Mouse (Mus musculus): ENCODE results near the gene Adarb1. TPM values are rescaled to one million over a fixed set of nuclear protein-coding genes. Genes with fewer than 3 reads are reported as not detected.
A peak's percentile ranks its signal among the peaks of the same experiment; 100 is the strongest.

The Adarb1 gene
- polyA plus RNA-seq, 1 experiment from 2014 or later = 1.1 TPM

GRCm38 (mm10) chr10:77251223-77251783 is 166.8 kb downstream of the Adarb1 start:
- peaks cover 21% of the 10 kb centered on the region for H3K4me1 ChIP-seq (ENCODE audit: control insufficient read depth, low read depth, low read length)
- peak overlapping the region; percentile 25; the same call in 1 of the 2 replicates for H3K4me2 ChIP-seq (ENCODE audit: low read depth, low read length)
- no peak overlapping the region for H3K9ac ChIP-seq (ENCODE audit: low read depth, low read length)
- peak; percentile 25; the same call in 1 of the 2 replicates for ATAC-seq (ENCODE audit: low read depth)
- no peaks in the 10 kb centered on the region for H3K9me3 ChIP-seq (replicated peaks; ENCODE audit: control insufficient read depth, low read length)
- no peaks in the 10 kb centered on the region; the same call in 1 of the 2 replicates for H3K27me3 ChIP-seq (ENCODE audit: control insufficient read depth, insufficient read depth, low read depth, low read length)
- no peak overlapping the region for H3K4me3 ChIP-seq (ENCODE audit: low read depth, low read length)
- no peaks in the 10 kb centered on the region for H3K36me3 ChIP-seq (ENCODE audit: control insufficient read depth, insufficient read depth)
- WGBS (ENCODE audit: insufficient replicate concordance) = 56% methylated on average over 18 of the region's 18 CpGs
- H3K27ac ChIP-seq (ENCODE audit: low read length) = no peak overlapping the region

DNA sequence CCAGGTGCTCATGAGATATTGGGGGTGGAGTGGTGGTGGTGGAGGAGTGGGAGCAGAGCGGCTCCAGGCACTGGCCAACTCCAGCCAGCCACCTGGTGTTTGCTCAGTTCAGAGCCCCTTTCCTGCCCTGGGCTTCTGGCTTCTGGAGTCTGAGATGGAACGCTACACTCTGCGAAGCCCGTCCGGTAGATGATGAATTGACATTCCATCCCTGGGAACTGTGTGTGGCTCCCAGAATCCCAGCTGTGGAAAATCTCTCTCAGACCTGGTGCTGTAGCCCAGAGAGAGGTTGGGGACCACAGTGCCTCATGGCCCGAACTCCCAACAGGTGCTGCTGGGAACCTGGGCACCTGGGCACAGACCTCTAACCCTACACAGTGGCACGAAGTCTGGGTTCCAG is 170.4 kb downstream of the Adarb1 start:
- no peak overlapping the region for H3K27ac ChIP-seq (ENCODE audit: low read length)
- no peak overlapping the region for H3K9ac ChIP-seq (ENCODE audit: low read depth, low read length)
- 81% methylated on average over 7 of the region's 7 CpGs for WGBS (ENCODE audit: insufficient replicate concordance)
- no peak overlapping the region for H3K4me2 ChIP-seq (ENCODE audit: low read depth, low read length)
- H3K4me1 ChIP-seq (ENCODE audit: control insufficient read depth, low read depth, low read length) = peaks cover 20% of the 10 kb centered on the region
- H3K9me3 ChIP-seq (replicated peaks; ENCODE audit: control insufficient read depth, low read length) = no peaks in the 10 kb centered on the region
- H3K36me3 ChIP-seq (ENCODE audit: control insufficient read depth, insufficient read depth) = no peaks in the 10 kb centered on the region
- H3K27me3 ChIP-seq (ENCODE audit: control insufficient read depth, insufficient read depth, low read depth, low read length) = no peaks in the 10 kb centered on the region; the same call in 1 of the 2 replicates
- no peak overlapping the region for H3K4me3 ChIP-seq (ENCODE audit: low read depth, low read length)
- no peak for ATAC-seq (ENCODE audit: low read depth)

GRCm38 (mm10) chr10:77247048-77247447 is 171.0 kb downstream of the Adarb1 start:
- H3K4me3 ChIP-seq (ENCODE audit: low read depth, low read length) = no peak overlapping the region
- no peak overlapping the region for H3K9ac ChIP-seq (ENCODE audit: low read depth, low read length)
- ATAC-seq (ENCODE audit: low read depth) = no peak
- H3K27me3 ChIP-seq (ENCODE audit: control insufficient read depth, insufficient read depth, low read depth, low read length) = no peaks in the 10 kb centered on the region; the same call in 1 of the 2 replicates
- no peak overlapping the region for H3K27ac ChIP-seq (ENCODE audit: low read length)
- no peaks in the 10 kb centered on the region for H3K9me3 ChIP-seq (replicated peaks; ENCODE audit: control insufficient read depth, low read length)
- H3K4me2 ChIP-seq (ENCODE audit: low read depth, low read length) = no peak overlapping the region
- no peaks in the 10 kb centered on the region for H3K36me3 ChIP-seq (ENCODE audit: control insufficient read depth, insufficient read depth)
- 74% methylated on average over 5 of the region's 5 CpGs for WGBS (ENCODE audit: insufficient replicate concordance)
- peaks cover 13% of the 10 kb centered on the region for H3K4me1 ChIP-seq (ENCODE audit: control insufficient read depth, low read depth, low read length)

DNA sequence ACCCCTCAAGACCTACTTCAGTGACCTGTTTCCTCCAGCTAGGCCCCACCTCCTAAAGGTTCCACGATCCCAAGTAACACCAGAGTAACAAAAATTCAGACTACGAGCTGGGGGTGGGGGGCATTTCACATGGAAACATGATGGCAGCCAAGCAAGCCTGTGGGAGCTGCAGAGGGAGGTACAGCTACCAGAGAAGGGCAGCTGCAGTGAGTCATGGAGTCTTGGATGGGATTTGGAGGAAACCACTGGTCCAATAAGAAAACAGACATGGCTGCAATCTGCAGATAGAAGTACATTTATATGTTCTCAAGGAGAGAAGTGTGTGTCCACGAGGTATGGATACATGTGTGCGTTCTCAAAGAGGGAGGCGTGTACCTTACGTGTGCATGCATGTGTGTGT is 173.3 kb downstream of the Adarb1 start:
- Histone ChIP-seq H3K4me2 (ENCODE audit: low read depth, low read length) (no peak overlapping the region), H3K9ac (ENCODE audit: low read depth, low read length) (no peak overlapping the region), H3K9me3 (replicated peaks; ENCODE audit: control insufficient read depth, low read length) (no peaks in the 10 kb centered on the region), H3K36me3 (ENCODE audit: control insufficient read depth, insufficient read depth) (no peaks in the 10 kb centered on the region), H3K27ac (ENCODE audit: low read length) (no peak overlapping the region), H3K4me3 (ENCODE audit: low read depth, low read length) (no peak overlapping the region), H3K4me1 (ENCODE audit: control insufficient read depth, low read depth, low read length) (no peaks in the 10 kb centered on the region; the same call in none of the 2 replicates), H3K27me3 (ENCODE audit: control insufficient read depth, insufficient read depth, low read depth, low read length) (no peaks in the 10 kb centered on the region; the same call in 1 of the 2 replicates)
- WGBS (ENCODE audit: insufficient replicate concordance) = 75% methylated on average over 6 of the region's 6 CpGs
- ATAC-seq (ENCODE audit: low read depth) = no peak

GRCm38 (mm10) chr10:77243572-77244161 is 174.4 kb downstream of the Adarb1 start:
- no peak overlapping the region for H3K27ac ChIP-seq (ENCODE audit: low read length)
- no peak overlapping the region for H3K9ac ChIP-seq (ENCODE audit: low read depth, low read length)
- no peaks in the 10 kb centered on the region for H3K9me3 ChIP-seq (replicated peaks; ENCODE audit: control insufficient read depth, low read length)
- no peak overlapping the region for H3K4me2 ChIP-seq (ENCODE audit: low read depth, low read length)
- no peak for ATAC-seq (ENCODE audit: low read depth)
- WGBS (ENCODE audit: insufficient replicate concordance) = 70% methylated on average over 11 of the region's 11 CpGs
- no peak overlapping the region for H3K4me3 ChIP-seq (ENCODE audit: low read depth, low read length)
- H3K4me1 ChIP-seq (ENCODE audit: control insufficient read depth, low read depth, low read length) = no peaks in the 10 kb centered on the region; the same call in none of the 2 replicates
- H3K27me3 ChIP-seq (ENCODE audit: control insufficient read depth, insufficient read depth, low read depth, low read length) = no peaks in the 10 kb centered on the region; the same call in 1 of the 2 replicates
- no peaks in the 10 kb centered on the region for H3K36me3 ChIP-seq (ENCODE audit: control insufficient read depth, insufficient read depth)

GRCm38 (mm10) chr10:77242871-77243270 is 175.2 kb downstream of the Adarb1 start:
- H3K27ac ChIP-seq (ENCODE audit: low read length) = no peak overlapping the region
- no peak overlapping the region for H3K4me2 ChIP-seq (ENCODE audit: low read depth, low read length)
- H3K9ac ChIP-seq (ENCODE audit: low read depth, low read length) = 0 out of 2 replicates have a peak overlapping the region, but pooled peaks have one; percentile 30
- no peaks in the 10 kb centered on the region for H3K36me3 ChIP-seq (ENCODE audit: control insufficient read depth, insufficient read depth)
- H3K9me3 ChIP-seq (replicated peaks; ENCODE audit: control insufficient read depth, low read length) = no peaks in the 10 kb centered on the region
- no peak overlapping the region for H3K4me3 ChIP-seq (ENCODE audit: low read depth, low read length)
- WGBS (ENCODE audit: insufficient replicate concordance) = 55% methylated on average over 14 of the region's 14 CpGs
- peak; percentile 76 for ATAC-seq (ENCODE audit: low read depth)
- H3K27me3 ChIP-seq (ENCODE audit: control insufficient read depth, insufficient read depth, low read depth, low read length) = no peaks in the 10 kb centered on the region; the same call in 1 of the 2 replicates
- H3K4me1 ChIP-seq (ENCODE audit: control insufficient read depth, low read depth, low read length) = peaks cover 3% of the 10 kb centered on the region

GRCm38 (mm10) chr10:77242396-77242795 is 175.7 kb downstream of the Adarb1 start:
- peaks cover 8% of the 10 kb centered on the region for H3K4me1 ChIP-seq (ENCODE audit: control insufficient read depth, low read depth, low read length)
- H3K9me3 ChIP-seq (replicated peaks; ENCODE audit: control insufficient read depth, low read length) = no peaks in the 10 kb centered on the region
- WGBS (ENCODE audit: insufficient replicate concordance) = 69% methylated on average over 3 of the region's 3 CpGs
- H3K4me2 ChIP-seq (ENCODE audit: low read depth, low read length) = no peak overlapping the region
- no peak for ATAC-seq (ENCODE audit: low read depth)
- no peaks in the 10 kb centered on the region for H3K27me3 ChIP-seq (ENCODE audit: control insufficient read depth, insufficient read depth, low read depth, low read length)
- H3K4me3 ChIP-seq (ENCODE audit: low read depth, low read length) = no peak overlapping the region
- H3K27ac ChIP-seq (ENCODE audit: low read length) = no peak overlapping the region
- no peaks in the 10 kb centered on the region for H3K36me3 ChIP-seq (ENCODE audit: control insufficient read depth, insufficient read depth)
- H3K9ac ChIP-seq (ENCODE audit: low read depth, low read length) = no peak overlapping the region

DNA sequence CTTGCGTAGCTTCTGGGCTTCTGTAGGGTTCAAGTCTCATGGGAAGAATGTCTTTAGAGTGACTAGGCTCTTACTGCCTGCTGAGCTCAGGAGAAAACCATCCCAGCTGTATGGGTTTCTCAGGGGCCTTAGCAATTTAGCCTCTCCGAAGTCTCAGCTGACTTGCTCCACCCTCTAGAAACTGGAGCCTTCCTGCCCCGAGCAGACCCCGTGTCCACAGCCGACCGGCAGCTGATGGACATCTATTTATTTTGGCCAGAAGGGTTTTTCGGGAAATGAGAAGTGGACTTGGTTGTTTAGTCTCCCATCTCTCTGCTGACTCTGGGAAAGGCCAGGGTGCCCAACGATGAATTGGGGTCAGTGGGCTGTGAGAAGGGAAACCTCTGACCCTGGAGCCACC is 177.3 kb downstream of the Adarb1 start:
- H3K9me3 ChIP-seq (replicated peaks; ENCODE audit: control insufficient read depth, low read length) = no peaks in the 10 kb centered on the region
- no peak overlapping the region for H3K9ac ChIP-seq (ENCODE audit: low read depth, low read length)
- ATAC-seq (ENCODE audit: low read depth) = no peak
- H3K27ac ChIP-seq (ENCODE audit: low read length) = no peak overlapping the region
- H3K27me3 ChIP-seq (ENCODE audit: control insufficient read depth, insufficient read depth, low read depth, low read length) = no peaks in the 10 kb centered on the region
- no peak overlapping the region for H3K4me3 ChIP-seq (ENCODE audit: low read depth, low read length)
- no peak overlapping the region for H3K4me2 ChIP-seq (ENCODE audit: low read depth, low read length)
- peaks cover 8% of the 10 kb centered on the region for H3K4me1 ChIP-seq (ENCODE audit: control insufficient read depth, low read depth, low read length)
- H3K36me3 ChIP-seq (ENCODE audit: control insufficient read depth, insufficient read depth) = no peaks in the 10 kb centered on the region
- 74% methylated on average over 8 of the region's 8 CpGs for WGBS (ENCODE audit: insufficient replicate concordance)
